Mouse (Mus musculus): ENCODE measurements around the gene Pcare. TPM values are rescaled to one million over a fixed set of nuclear protein-coding genes. Genes with fewer than 3 reads are reported as not detected.
A peak's percentile ranks its signal among the peaks of the same experiment; 100 is the strongest.

The Pcare gene
- polyA plus RNA-seq, 1 experiment from 2014 or later, result not detected

DNA sequence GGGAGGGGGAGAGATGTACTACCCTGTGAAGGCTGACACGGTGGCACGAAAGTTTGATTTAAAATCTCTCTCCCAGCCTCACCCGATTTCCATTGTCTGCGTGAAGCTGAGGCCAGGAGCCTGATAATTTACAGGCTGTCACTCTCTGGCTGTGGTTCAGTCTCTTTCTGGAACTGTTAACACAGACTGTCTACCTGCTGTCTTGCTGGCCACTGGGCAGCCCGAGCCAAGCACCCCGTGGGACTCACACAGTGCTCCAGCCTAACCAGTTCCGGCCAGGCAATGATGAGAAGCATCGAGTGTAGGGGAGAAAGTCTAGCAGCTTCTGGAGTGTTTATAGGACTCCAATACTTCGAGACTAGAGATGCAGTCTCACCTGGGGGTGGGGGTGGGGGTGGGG lies 6.6 kb downstream of the Pcare start:
- Histone ChIP-seq H3K4me3 (replicated peaks; ENCODE audit: low read depth, low read length) (no peak overlapping the region), H3K4me2 (ENCODE audit: low read length) (no peak overlapping the region), H3K36me3 (ENCODE audit: insufficient read depth, low read length) (no peaks in the 10 kb centered on the region), H3K9ac (ENCODE audit: low read depth, low read length) (no peak overlapping the region), H3K9me3 (replicated peaks; ENCODE audit: low read length) (no peaks in the 10 kb centered on the region), H3K27me3 (ENCODE audit: insufficient read depth, low read length) (no peaks in the 10 kb centered on the region), H3K27ac (no peak overlapping the region), H3K4me1 (replicated peaks; ENCODE audit: insufficient read depth, low read length) (no peaks in the 10 kb centered on the region)
- no peak for TF ChIP-seq CTCF (IDR thresholded peaks at IDR 0.05; ENCODE audit: low read depth)
- DNase-seq (ENCODE audit: low spot score) (no peak), ATAC-seq (replicated peaks; ENCODE audit: low FRiP score, low read depth) (no peak)
- WGBS, result 33% methylated on average over 9 of the region's 9 CpGs

DNA sequence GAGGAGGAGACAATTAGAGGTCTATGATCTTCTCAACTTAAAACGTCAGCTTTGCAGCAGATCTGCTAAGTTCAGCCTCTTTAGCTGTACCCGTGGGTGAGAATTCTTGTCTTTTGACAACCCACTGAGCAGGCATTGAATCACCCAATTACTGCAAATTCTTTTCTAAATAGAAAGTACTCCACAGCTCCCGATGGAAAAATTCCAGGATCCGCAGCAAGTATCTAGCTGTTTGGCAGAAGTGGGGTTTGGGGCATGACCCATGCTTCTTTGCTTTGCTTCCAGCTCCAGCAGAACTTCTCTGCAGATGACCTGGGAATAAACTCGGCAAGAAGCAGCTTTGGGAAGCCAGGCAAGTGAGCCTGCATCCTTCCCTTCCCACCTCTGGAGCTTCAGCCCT lies 9.8 kb downstream of the Pcare start:
- H3K27ac ChIP-seq, result no peak overlapping the region
- H3K4me1 ChIP-seq (replicated peaks; ENCODE audit: insufficient read depth, low read length), result no peaks in the 10 kb centered on the region
- WGBS, result 21% methylated on average over 5 of the region's 5 CpGs
- H3K9me3 ChIP-seq (replicated peaks; ENCODE audit: low read length), result no peaks in the 10 kb centered on the region
- no peak overlapping the region for H3K9ac ChIP-seq (ENCODE audit: low read depth, low read length)
- no peak for ATAC-seq (replicated peaks; ENCODE audit: low FRiP score, low read depth)
- no peak overlapping the region for H3K4me2 ChIP-seq (ENCODE audit: low read length)
- H3K27me3 ChIP-seq (ENCODE audit: insufficient read depth, low read length), result no peaks in the 10 kb centered on the region
- DNase-seq (ENCODE audit: low spot score), result peak; percentile 40
- no peak overlapping the region for H3K4me3 ChIP-seq (replicated peaks; ENCODE audit: low read depth, low read length)
- TF ChIP-seq CTCF (IDR thresholded peaks at IDR 0.05; ENCODE audit: low read depth), result no peak
- H3K36me3 ChIP-seq (ENCODE audit: insufficient read depth, low read length), result no peaks in the 10 kb centered on the region

DNA sequence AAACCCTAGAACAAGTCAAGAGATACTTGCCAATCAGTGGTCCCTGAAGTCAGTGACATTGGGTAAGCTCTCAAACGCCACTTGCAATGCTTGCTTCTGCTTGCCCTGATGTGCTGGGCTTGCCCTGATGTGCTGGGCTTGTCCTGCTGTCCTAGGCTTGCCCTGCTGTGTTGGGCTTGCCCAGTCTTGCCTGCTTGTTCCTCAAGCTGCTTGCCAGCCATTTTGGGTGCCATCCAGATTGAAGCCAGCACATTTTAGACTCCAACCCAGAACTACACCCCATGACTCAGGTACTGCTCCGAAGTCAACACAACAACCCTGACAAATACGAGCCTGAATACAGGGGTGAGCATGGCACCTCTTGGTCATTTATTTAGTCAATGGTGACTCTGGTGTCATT lies 10.5 kb downstream of the Pcare start:
- no peaks in the 10 kb centered on the region for H3K9me3 ChIP-seq (replicated peaks; ENCODE audit: low read length)
- no peak overlapping the region for H3K9ac ChIP-seq (ENCODE audit: low read depth, low read length)
- H3K36me3 ChIP-seq (ENCODE audit: insufficient read depth, low read length), result no peaks in the 10 kb centered on the region
- TF ChIP-seq CTCF (IDR thresholded peaks at IDR 0.05; ENCODE audit: low read depth), result no peak
- no peak overlapping the region for H3K4me3 ChIP-seq (replicated peaks; ENCODE audit: low read depth, low read length)
- H3K27me3 ChIP-seq (ENCODE audit: insufficient read depth, low read length), result no peaks in the 10 kb centered on the region
- no peak overlapping the region for H3K27ac ChIP-seq
- ATAC-seq (replicated peaks; ENCODE audit: low FRiP score, low read depth) (no peak), DNase-seq (ENCODE audit: low spot score) (no peak)
- no peaks in the 10 kb centered on the region for H3K4me1 ChIP-seq (replicated peaks; ENCODE audit: insufficient read depth, low read length)
- no peak overlapping the region for H3K4me2 ChIP-seq (ENCODE audit: low read length)
- 81% methylated on average over 3 of the region's 3 CpGs for WGBS

DNA sequence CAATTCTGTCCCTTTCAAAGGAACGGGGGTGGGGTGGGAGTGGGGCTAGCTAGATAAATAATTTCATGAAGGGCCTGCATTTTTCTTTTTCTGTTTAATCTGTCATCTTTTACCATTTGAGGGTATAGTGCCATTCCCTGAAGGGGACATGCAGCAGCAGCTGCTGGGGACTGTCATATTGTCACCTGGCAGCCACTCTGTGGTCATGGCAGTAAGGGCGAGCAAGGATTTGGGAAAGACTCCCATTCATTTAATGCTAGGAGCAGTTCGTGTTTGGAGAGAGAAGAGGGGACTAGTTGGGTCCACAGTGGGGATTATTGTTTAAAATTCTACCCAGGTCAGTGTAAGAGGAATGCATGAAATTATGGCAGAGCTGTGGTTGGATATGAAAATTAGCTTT lies 16.3 kb downstream of the Pcare start:
- H3K36me3 ChIP-seq (ENCODE audit: insufficient read depth, low read length), result no peaks in the 10 kb centered on the region
- H3K27ac ChIP-seq, result no peak overlapping the region
- no peaks in the 10 kb centered on the region for H3K4me1 ChIP-seq (replicated peaks; ENCODE audit: insufficient read depth, low read length)
- no peaks in the 10 kb centered on the region for H3K27me3 ChIP-seq (ENCODE audit: insufficient read depth, low read length)
- H3K4me3 ChIP-seq (replicated peaks; ENCODE audit: low read depth, low read length), result no peak overlapping the region
- no peak for TF ChIP-seq CTCF (IDR thresholded peaks at IDR 0.05; ENCODE audit: low read depth)
- no peak overlapping the region for H3K9ac ChIP-seq (ENCODE audit: low read depth, low read length)
- no peak for ATAC-seq (replicated peaks; ENCODE audit: low FRiP score, low read depth)
- 74% methylated on average over 3 of the region's 3 CpGs for WGBS
- H3K9me3 ChIP-seq (replicated peaks; ENCODE audit: low read length), result no peaks in the 10 kb centered on the region
- H3K4me2 ChIP-seq (ENCODE audit: low read length), result no peak overlapping the region
- DNase-seq (ENCODE audit: low spot score), result no peak

DNA sequence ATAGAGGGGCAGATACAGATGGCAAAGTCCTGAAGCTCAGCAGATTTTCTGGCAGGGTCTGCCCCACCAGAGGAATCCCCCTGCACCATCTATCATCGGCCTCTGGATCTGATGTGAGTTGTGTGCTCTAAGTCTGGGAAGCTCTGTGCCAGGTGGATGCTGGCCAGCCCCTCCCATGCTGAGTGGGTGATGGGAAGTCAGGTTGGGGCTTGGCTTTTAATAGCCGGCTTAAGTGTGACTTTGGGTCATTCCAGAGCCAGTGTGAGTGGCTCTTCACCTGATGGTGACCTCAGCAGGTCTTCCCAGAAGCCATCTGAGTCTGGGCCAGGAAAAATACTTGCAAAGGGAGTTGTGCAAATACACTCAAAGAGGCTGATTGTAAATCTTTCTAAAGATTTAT lies 22.0 kb downstream of the Pcare start:
- no peak overlapping the region for H3K4me2 ChIP-seq (ENCODE audit: low read length)
- DNase-seq (ENCODE audit: low spot score) (peak; percentile 67), ATAC-seq (replicated peaks; ENCODE audit: low FRiP score, low read depth) (0 out of 2 replicates have a peak, but pooled peaks have one; percentile 23)
- no peak overlapping the region for H3K9ac ChIP-seq (ENCODE audit: low read depth, low read length)
- no peak overlapping the region for H3K4me3 ChIP-seq (replicated peaks; ENCODE audit: low read depth, low read length)
- no peaks in the 10 kb centered on the region for H3K9me3 ChIP-seq (replicated peaks; ENCODE audit: low read length)
- no peaks in the 10 kb centered on the region for H3K4me1 ChIP-seq (replicated peaks; ENCODE audit: insufficient read depth, low read length)
- H3K36me3 ChIP-seq (ENCODE audit: insufficient read depth, low read length), result no peaks in the 10 kb centered on the region
- H3K27ac ChIP-seq, result no peak overlapping the region
- no peaks in the 10 kb centered on the region for H3K27me3 ChIP-seq (ENCODE audit: insufficient read depth, low read length)
- 32% methylated on average over 2 of the region's 2 CpGs for WGBS
- no peak for TF ChIP-seq CTCF (IDR thresholded peaks at IDR 0.05; ENCODE audit: low read depth)

DNA sequence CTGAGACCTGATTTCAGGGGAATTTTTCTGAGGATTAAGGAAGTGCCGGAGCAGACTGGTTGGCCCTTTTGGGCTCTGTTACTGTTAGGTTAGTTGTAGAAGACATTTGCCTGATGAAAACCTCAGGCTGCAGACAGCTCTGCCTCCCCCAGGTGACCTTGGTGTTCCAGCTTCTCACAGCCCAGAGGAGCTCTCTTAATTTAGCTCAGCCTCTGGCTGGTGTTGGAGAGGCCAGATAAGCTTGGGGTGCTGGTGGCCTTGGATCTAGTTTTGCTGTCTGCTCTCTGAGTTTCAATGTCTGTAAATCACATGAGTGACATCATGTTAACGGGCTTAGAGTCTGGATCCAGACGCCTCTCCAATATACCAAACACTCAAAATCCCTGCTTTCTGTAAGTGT lies 31.7 kb downstream of the Pcare start:
- TF ChIP-seq CTCF (IDR thresholded peaks at IDR 0.05; ENCODE audit: low read depth), result no peak
- H3K4me1 ChIP-seq (replicated peaks; ENCODE audit: insufficient read depth, low read length), result no peaks in the 10 kb centered on the region
- no peak overlapping the region for H3K27ac ChIP-seq
- ATAC-seq (replicated peaks; ENCODE audit: low FRiP score, low read depth) (no peak), DNase-seq (ENCODE audit: low spot score) (no peak)
- H3K27me3 ChIP-seq (ENCODE audit: insufficient read depth, low read length), result no peaks in the 10 kb centered on the region
- H3K4me3 ChIP-seq (replicated peaks; ENCODE audit: low read depth, low read length), result no peak overlapping the region
- no peaks in the 10 kb centered on the region for H3K36me3 ChIP-seq (ENCODE audit: insufficient read depth, low read length)
- H3K9me3 ChIP-seq (replicated peaks; ENCODE audit: low read length), result no peaks in the 10 kb centered on the region
- no peak overlapping the region for H3K4me2 ChIP-seq (ENCODE audit: low read length)
- no peak overlapping the region for H3K9ac ChIP-seq (ENCODE audit: low read depth, low read length)
- 46% methylated on average over 3 of the region's 3 CpGs for WGBS

DNA sequence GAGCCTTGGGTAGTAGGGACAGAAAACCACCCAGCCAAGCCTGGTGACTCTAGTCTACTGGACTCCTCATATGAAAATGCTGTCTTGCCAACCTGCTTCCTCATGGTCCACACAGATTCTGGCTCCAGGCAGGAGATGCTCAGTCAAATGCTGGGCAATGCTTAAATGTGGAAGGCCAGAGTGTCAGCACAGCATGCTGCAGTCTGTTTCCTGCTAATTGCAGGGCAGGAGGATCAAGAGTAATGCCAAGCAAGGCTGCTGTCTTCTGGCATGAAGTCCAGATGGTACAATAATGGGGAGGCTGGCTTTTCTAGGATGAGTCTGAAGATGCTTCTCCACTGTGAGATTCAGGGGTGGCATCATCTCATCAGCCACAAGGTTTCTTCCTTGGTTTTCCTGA lies 32.3 kb downstream of the Pcare start:
- Histone ChIP-seq H3K27me3 (ENCODE audit: insufficient read depth, low read length) (no peaks in the 10 kb centered on the region), H3K36me3 (ENCODE audit: insufficient read depth, low read length) (no peaks in the 10 kb centered on the region), H3K4me2 (ENCODE audit: low read length) (no peak overlapping the region), H3K4me3 (replicated peaks; ENCODE audit: low read depth, low read length) (no peak overlapping the region), H3K4me1 (replicated peaks; ENCODE audit: insufficient read depth, low read length) (no peaks in the 10 kb centered on the region), H3K9me3 (replicated peaks; ENCODE audit: low read length) (no peaks in the 10 kb centered on the region), H3K27ac (no peak overlapping the region), H3K9ac (ENCODE audit: low read depth, low read length) (no peak overlapping the region)
- ATAC-seq (replicated peaks; ENCODE audit: low FRiP score, low read depth), result no peak
- no peak for DNase-seq (ENCODE audit: low spot score)
- TF ChIP-seq CTCF (IDR thresholded peaks at IDR 0.05; ENCODE audit: low read depth), result no peak

All from kidney, postnatal 0 days (tissue).